Mouse (Mus musculus): ENCODE results near the gene Smpx.
A peak's percentile ranks its signal among the peaks of the same experiment; 100 is the strongest.

Gene Smpx

GRCm38 (mm10) chrX:157698862-157699261 lies at the start of gene Smpx:
TSS of gene Smpx (plus strand) at chrX:157698910.
- no peak for DNase-seq (ENCODE audit: low spot score)

DNA sequence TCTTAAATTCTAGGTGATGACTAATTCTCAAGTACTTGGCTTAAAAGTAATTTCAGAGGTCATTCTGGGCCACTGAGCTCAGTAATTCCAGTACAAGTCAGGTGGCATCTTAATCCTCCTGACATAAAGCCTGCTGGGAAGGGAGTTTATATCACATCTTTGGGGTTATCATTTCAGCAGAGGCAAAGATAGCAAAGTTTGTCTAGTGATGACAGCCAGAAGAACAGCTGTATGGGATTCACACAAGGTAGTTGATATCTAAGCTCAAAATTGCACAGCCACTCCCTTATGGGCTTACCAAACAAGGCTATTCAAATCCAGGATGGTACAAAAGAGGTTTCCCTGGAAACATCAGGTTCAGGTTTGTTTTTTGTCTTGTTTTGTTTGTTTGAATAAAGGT lies 43.7 kb upstream of the Smpx start:
- DNase-seq (ENCODE audit: low spot score): no peak

DNA sequence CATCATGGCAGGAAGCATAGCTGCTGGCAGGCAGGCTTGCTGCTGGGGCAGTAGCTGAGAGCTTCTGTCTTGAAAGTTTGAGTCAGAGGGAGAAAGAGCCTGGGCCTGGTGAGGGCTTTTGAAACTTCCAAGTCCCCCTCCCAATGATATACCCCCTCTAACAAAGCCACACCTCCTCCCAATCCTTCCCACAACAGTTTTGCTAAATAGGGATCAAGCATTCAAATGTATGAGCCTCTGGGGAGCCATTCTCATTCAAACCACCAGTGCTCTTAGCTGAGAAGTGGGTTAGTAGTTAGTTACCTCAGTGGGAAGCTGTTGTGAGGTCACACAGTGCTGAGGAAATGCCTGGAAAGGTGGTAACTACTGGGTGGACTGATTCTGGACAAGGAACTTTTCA lies 41.4 kb upstream of the Smpx start:
- DNase-seq (ENCODE audit: low spot score): no peak

- DNase-seq (ENCODE audit: low spot score): no peak
These were observed 26.9 kb upstream of the Smpx start for GRCm38 (mm10) chrX:157671820-157672219.

GRCm38 (mm10) chrX:157674667-157675350 lies 23.9 kb upstream of the Smpx start:
- no peak for DNase-seq (ENCODE audit: low spot score)

GRCm38 (mm10) chrX:157691186-157691585 lies 7.5 kb upstream of the Smpx start:
- no peak for DNase-seq (ENCODE audit: low spot score)

DNA sequence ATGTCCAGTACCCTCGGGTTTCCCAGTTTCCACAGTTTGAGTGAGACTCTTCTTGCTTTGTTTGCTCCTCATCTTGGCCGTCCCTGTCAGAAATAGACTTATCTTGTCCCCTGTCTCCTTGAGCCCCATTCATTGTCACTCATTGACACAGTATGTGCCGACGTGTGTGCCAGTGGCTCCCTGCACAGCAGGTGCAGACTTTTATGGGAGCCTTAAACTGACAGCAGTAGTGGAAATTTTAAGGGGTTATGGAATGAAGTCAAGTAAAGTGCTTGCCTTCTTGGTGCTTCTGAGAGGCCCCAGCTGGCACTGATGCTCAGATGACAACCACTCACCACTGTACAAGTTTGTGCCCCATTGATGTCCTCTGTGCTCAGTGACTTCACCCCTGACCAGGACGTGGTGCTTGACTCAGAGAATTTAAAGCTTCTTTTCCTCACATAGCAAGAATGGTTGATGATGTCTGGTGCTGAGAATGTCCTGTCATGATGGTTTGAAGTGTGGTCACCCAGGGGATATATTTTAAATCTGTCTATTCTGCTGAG lies 1.0 kb upstream of the Smpx start:
- no peak for DNase-seq (ENCODE audit: low spot score)

DNA sequence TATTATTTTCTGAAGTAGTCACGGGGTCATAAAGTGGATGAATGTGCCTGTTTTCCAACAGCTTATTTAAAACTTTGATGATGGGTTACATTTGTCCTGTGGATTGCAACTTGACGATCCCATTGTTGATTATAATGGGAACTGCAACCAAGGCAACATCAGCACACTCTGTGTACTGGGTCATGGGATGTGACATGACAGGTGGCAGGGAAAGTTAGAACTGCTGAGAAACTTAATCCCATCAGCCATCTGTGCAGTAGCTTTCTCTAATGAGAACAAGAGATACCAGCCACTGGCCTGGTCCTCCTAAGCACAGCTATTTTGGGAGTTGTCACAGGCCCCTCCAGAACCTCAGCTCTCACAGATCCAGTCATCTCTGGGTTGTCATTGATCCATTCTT lies 8.5 kb downstream of the Smpx start:
- no peak for DNase-seq (ENCODE audit: low spot score)

DNA sequence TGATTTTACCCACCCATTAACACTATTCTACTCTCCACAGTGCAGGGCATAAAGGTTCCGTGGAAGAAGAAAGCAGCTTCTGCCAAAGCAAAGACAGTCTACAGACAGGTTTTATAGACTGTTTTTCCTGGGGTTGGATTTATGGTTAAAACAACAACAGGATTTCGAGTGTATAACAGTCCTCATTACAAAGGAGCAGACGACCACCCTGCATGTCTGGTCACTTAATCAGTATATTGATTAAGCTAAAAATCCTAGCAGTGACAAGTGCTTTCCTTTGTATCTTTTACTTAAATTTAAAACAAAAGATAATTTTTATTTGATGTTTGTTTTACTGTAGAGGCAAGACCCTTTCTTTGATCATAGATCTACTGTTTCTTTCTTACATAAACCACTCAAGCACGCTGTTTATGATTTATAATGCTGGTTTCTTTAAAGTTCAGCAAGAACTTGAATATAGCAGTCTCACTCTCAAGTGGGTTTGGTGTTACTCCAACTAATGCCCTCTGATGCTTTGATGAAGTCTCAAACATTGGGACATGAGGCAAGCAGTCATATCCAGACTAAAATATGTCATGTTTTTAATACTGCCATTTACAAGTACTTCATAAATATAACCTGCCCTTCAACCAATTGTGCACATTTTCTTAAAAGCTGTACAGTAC lies 10.0 kb downstream of the Smpx start:
- DNase-seq (ENCODE audit: low spot score): no peak

- no peak for DNase-seq (ENCODE audit: low spot score)
These were observed 21.2 kb downstream of the Smpx start for GRCm38 (mm10) chrX:157719907-157720306.

- no peak for DNase-seq (ENCODE audit: low spot score)
These were observed 32.1 kb downstream of the Smpx start for GRCm38 (mm10) chrX:157730622-157731341.

DNA sequence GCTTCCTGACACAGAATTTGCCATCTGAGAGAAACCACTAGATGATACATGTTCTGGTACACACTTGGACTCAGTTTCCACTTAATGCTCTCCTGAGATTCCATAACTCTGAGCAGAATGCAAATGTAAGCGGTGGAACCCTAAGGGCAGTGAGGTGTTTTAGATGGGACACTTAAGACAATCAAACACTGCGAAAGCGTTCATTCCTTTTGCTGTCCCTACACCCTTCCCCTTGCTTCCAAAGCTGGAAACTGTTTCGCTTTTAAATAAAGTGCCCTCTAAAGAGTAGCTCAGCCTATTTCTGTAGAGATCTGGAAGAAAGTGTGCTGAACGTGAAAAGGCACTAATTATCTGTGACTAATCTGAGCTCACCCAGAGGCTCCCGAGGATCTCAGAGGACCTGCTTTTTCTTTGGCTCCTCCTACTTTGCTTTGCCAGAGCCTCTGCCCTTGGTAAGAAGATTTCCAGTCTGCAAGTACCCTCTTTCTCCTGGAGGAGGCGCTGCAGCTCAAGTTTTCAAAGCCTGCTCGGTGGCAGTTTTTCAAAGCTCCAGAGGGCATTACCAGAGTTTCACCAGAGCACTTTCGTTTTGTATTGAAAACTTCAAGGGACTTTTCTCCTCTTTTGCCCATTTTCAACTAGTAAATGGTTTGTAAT lies 33.1 kb downstream of the Smpx start:
- DNase-seq (ENCODE audit: low spot score): peak; percentile 45

DNA sequence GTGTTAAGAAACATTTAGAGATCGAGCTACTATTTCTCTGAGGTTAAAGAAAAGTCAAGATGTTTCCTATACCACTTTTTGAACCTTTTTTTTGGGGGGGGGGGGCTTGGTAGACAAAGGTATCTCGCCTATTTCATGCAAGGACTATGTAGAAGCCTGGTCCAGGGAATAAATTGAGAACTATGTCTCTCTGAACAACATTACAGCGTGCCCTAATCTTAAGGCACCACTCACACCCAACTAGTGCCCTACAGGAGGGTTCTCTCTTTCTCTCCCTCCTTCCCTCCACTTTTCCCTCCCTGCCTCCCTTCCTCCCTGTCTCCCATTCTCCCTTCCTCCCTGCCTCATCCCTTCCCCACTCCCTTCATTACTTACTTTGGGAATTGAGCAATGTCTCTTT lies 33.6 kb downstream of the Smpx start:
- DNase-seq (ENCODE audit: low spot score): no peak

- no peak for DNase-seq (ENCODE audit: low spot score)
These were observed 35.1 kb downstream of the Smpx start for GRCm38 (mm10) chrX:157733836-157734235.

DNA sequence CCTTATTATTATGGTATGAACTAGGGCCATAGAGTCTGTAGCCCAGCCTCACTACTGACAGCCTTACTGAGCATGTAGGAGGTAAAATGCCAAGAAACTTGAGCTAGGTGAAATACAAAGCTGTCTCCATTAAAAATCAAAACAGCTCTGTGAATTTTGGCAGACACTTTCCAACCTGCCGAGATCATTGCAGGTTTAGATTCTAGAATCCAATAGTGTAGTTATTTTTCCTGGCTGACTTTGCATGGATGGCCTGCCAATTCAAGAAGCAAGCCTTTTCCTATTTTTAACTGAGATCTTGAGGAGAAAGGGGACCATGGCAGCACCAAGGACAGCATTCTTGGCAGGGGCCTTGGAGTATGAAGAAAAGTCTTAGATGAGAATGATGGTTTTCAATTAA lies 35.6 kb downstream of the Smpx start:
- no peak for DNase-seq (ENCODE audit: low spot score)

GRCm38 (mm10) chrX:157747815-157748544 lies 49.3 kb downstream of the Smpx start:
- no peak for DNase-seq (ENCODE audit: low spot score)

DNA sequence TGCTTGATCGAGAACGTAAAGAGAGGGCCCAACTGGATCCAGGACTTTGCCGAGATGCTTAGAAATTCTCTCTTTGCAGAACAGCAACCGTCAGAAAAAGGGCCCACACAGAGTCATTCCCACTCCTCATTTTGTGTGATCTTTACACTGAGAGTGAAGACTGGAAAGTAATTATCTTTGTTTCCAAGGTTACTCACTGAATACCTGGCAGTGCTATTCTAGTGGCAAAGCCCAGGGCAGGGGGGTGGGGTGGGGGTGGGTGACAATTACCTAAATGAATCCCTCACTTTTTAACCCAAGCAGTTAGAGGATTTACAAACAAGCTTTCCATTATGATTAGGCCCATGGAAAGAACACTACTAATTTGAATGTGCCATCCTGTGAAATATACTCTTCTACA lies 55.8 kb downstream of the Smpx start:
- no peak for DNase-seq (ENCODE audit: low spot score)

DNA sequence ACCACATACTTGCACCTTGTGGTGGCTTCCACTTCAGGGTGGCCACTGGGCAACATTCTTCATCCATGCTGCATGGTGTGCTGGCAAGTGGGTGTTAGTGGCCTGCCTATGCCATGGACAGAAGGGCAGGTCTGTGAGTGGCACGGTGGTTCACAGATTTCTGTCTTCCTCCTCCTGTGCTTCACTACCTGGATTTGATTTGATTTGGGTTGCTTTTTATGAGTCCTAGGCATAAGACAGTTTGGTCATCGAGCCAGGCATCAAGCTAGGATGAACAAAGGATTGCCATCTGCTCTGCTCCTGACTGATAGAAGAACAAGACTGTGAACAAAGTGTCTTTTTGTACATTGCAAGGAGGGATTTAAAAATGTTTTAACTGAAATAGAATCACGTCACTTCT lies 63.8 kb downstream of the Smpx start:
- no peak for DNase-seq (ENCODE audit: low spot score)

- no peak for DNase-seq (ENCODE audit: low spot score)
These were observed 103.0 kb downstream of the Smpx start for GRCm38 (mm10) chrX:157801669-157802068.

All from ovary, postnatal 14 days (tissue).